Mouse (Mus musculus) neutrophil, adult 5-6 weeks (primary cell): ENCODE data around the gene Abcg8. TPM values are rescaled to one million over a fixed set of nuclear protein-coding genes. Genes with fewer than 3 reads are reported as not detected.

Experiments used
- ATAC-seq: fragments of 151-379, 151-347 bp; 2 replicates; pipeline ENCODE4 v1.8.0; 2017; ENCODE audit warnings: mild to moderate bottlenecking, moderate TSS enrichment; ENCODE audit not compliant: insufficient number of reproducible peaks, poor library complexity, low FRiP score, severe bottlenecking; ENCODE audit errors: extremely low read depth
- total RNA-seq: library from RNA; stranded (forward); fragments of 200-1000 nt; gene quantifications from 2 replicates; pipeline ENCODE4 v1.2.3, GENCODE M21; 2017

The Abcg8 gene
- not detected in 2 replicates for total RNA-seq

DNA sequence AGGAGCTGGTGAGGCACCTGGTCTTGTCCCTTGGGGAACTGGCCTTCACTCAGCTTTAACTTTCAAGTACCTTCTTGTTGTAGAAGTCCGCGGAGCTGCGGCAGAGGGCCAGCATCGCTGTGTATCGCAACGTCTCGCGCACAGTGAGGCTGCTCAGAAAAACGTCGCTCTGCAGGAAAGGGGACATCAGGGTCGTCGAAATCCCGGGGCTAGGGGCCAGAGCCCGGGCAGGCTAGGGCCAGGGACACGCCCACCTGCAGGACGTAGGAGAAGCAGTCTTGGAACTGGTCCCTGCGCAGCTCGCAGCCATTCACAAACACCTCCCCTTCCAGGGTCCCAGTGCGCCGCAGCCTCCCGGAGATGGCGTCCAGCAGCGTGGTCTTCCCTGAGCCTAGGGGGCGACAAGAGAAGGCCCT lies at the start of gene Abcg8:
TSS of gene Abcg8 (plus strand) at position 352 of the 416 bp plus-strand sequence.
- ATAC-seq: no peak

DNA sequence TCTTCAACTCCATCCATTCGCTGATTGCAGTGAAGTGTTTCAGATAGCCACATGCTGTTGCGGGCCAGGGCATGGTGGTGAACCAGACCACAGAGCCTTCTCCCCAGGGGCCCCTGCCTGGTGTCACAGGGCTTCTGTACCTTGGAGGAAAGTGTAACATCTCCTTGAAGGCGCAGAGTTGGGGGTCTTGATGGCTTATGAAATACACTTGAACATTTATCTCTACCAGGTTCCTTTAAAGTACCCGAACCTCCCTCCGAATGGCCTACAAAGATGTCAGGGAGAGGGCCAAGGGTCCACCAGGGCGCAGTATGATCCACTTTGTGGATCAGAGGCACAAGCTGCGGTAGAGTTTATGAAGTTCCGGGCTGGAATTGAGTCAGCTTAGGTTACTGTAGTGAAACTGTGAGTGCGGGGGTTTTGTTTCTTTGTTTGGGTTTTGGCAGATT lies 49.2 kb upstream of the Abcg8 start:
- no peak for ATAC-seq

GRCm38 (mm10) chr17:84627721-84628120 lies 48.4 kb upstream of the Abcg8 start:
- no peak for ATAC-seq

DNA sequence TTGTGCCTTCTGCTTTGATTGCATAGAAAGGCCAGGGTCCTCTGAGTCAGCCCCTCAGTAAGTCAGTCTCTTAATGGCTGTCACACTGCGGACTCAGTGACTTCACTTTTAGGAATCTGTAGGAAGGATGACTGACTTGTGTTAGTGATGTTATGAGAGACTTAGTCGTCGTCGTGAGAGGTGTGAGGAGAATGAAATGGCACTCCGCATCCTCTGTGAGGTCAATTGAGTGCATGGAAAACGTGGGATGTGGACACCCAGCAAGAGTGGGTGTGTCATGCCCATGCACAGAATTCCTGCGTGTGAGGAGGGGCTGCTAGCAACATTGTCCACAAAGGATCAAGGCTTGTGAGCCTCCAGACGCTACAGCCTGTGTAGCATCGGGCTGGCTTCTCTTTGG lies 47.5 kb upstream of the Abcg8 start:
- no peak for ATAC-seq

GRCm38 (mm10) chr17:84631836-84632235 lies 44.3 kb upstream of the Abcg8 start:
- ATAC-seq: no peak

DNA sequence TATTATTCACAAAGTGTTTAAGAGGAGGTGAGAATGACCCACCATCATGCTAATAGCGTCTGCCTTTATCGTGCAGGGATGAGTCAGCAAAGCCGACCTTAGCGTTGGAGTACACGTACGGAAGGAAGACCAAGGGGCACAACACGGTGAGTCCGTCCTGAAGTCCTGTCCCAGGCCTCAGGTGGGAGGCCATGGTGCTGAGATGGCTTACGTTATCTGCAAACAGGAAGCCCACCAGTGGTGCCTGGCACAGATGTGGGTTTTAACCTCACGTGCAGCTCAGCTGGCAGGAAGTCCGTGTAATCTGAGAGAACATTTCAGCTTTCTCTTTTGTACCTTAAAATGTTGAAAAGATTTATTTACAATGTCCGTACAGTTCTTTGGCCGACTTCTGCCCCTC lies 42.7 kb upstream of the Abcg8 start:
- peak; percentile 53 for ATAC-seq

GRCm38 (mm10) chr17:84636328-84636727 lies 39.8 kb upstream of the Abcg8 start:
- no peak for ATAC-seq

DNA sequence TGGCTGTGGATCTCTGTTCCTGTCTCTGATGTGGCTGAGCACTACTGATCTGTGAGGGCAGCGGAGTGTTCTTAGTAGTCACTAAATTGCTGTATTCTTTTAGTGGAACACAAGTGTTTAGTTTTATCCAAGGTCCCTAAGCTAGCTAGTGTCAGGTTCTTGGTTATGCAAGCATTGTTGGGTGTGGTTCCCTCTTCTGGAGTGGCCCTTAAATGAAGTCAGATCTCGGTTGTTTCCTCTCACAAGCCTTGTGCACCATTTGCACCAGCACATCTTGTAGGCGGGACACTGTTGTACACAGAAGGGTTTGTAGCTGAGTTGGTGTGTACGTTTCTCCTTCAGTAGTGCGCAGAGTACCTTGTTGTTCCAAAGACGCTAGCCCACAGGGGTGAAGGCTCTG lies 38.1 kb upstream of the Abcg8 start:
- ATAC-seq: no peak

DNA sequence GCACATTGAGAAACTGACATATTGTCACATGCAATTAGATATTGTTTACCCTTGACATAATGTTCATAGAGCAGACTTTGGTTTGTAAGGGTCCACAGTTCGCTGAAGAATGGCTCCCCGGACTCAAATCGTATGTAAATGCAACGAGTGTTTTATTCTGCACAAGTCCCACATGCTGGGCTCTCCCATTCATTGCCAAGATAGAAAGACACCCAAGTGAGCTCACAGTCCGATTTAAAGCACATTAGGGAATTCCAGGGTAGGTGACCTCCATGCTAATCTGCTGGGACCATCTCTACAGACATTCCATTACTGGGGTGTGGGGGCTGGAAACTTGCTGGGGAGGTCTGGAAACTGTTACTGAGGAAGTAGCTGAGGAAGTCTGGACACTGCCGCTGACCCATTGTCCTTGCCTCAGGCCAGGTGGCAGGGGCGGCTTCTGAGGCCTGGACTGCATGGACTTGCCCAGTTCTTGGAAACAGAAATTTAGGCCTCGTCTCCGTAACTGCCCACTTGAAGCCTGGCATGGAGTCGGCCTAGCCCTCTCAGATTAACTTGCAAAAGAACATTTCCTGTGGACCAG lies 36.2 kb upstream of the Abcg8 start:
- no peak for ATAC-seq

DNA sequence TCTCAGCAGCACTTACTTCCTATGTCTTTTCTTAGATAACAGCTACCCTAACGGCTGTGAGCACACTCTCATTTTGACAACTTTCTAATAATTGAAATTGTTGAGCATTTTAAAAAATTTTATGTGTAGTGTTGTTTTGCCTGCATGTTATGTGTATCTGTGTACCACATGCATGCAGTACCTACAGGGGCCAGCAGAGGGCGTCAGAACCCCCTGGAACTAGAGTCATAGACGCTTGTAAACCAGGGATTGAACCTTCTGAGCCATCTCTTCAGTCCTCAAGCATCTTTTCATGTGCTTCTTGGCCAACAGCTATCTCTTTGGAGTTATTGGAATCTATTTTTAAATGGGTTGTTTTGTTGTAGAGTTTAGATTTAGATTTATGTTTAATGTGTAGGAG lies 34.2 kb upstream of the Abcg8 start:
- ATAC-seq: peak; percentile 75

DNA sequence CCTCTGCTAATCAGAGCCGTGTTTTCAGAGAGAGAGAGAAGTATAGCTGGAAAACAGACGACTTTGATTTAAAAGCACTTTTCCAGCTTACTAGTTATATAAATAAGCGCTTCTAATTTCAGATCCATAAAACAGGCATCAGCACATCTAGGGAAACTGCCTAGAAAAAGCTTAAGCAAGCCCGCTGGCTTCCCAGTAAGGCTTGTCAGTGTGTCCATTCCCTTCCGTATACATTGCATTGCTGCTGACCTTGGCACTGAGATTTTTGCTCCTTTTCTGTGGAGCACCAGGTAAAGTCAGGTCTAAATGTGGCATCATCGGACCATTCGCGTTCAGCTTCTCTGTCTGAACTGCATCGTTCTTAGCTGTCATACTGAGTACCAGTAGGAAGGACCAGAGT lies 33.8 kb upstream of the Abcg8 start:
- no peak for ATAC-seq

GRCm38 (mm10) chr17:84644292-84645050 lies 31.6 kb upstream of the Abcg8 start:
- ATAC-seq: no peak

- ATAC-seq: no peak
Measured at GRCm38 (mm10) chr17:84645119-84645518, 31.0 kb upstream of the Abcg8 start.

GRCm38 (mm10) chr17:84645894-84646293 lies 30.2 kb upstream of the Abcg8 start:
- no peak for ATAC-seq

GRCm38 (mm10) chr17:84646477-84646876 lies 29.6 kb upstream of the Abcg8 start:
- no peak for ATAC-seq

- peak; percentile 88 for ATAC-seq
Measured at GRCm38 (mm10) chr17:84647630-84648029, 28.5 kb upstream of the Abcg8 start.

DNA sequence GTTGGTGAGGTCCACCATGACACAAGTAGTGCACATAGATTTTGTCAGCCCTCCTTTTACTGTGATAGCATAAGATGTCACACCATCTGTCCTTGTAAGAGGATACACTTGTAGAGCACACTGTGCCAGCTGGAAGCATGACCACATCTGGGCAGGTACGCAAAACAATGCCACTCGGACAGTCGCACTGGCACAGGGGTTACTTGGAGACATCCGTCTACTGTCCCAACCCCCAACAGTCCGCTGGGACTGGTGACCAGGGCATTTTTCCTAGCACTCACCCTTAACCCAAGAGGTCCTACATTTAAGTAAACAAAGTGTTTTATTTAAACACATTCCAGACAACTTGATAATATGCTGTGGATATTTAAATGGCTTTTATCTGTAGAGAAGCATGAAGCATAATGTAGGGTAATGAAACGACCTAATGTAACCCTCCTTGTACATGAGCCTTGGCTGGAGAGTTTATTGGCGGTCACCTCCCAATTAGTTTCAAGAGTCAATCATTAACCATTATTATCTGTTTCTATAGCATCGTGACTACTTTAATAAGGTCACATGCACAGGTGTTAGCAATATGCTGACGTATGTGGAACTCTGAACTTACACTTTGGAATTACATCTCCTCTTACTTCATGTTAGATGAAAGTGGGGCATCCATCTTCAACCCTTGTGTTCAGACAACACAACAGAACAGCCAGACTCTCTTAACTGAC lies 25.6 kb upstream of the Abcg8 start:
- no peak for ATAC-seq

DNA sequence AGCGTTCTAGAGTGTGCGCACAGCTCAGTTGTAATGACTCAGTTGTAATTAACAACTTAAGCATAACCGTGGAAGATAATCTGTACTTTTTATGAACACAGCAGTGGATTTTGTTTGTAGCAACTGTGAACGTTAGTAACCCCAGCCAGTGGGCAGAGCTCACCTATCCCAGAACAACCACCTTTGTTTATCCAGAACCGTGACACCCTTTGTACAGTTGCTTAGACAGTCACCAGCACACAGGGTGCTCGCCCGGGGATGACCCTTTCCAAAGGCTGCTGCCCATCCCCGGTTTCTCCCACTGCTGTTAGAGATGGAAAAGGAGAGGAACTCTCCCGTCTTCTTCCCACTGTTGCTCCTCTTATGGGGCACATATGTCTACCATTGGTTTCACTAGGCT lies 22.6 kb upstream of the Abcg8 start:
- no peak for ATAC-seq

DNA sequence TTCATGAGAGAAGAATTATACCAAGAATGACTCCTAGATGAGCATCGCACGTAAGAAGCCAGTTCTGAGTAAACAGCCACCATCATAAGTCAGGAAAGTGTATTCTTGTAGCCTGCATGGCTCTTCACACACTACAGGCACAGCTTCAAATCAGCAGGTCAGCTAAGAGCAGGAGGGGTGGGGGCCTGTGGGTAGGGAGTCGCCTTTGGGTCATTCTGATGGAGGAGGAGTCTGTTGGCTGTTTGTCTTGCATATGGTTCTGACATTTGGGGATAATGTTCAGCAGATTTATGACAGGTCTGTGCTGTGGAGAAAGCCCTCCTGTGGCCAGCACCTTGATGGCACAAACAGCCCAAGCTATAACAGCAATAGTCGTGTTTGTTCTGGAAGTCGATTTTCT lies 19.9 kb upstream of the Abcg8 start:
- no peak for ATAC-seq
